In genomic region chr4:155959275-155959674, GRCm38 (mm10) we compare ENCODE assay signal across 8 mouse cellular contexts. TPM values are rescaled to one million over a fixed set of nuclear protein-coding genes. Genes with fewer than 3 reads are reported as not detected.
A peak's percentile ranks its signal among the peaks of the same experiment; 100 is the strongest.
DNase-seq lines count a peak whose midpoint lies in the region; ATAC-seq lines count a peak whose summit lies in the region.
"Had no signal": no experiment of that assay in that cellular context is flagged by ENCODE, and none has a peak within 500 bp of the region (broad histone marks: within the 10 kb centered on the region; RNA-seq: fewer than 3 reads in every experiment).

No protein-coding gene starts in this region.

- H3K4me2 ChIP-seq in hindbrain, embryonic 14.5 days (replicated peaks) = no peak overlapping the region

- H3K9me3 ChIP-seq in hindbrain, embryonic 14.5 days (ENCODE audit: control insufficient read depth, low read length) = no peaks in the 10 kb centered on the region
- H3K9me3 ChIP-seq: megakaryocyte, embryonic 14.5 days had no signal

- H3K36me3 ChIP-seq in hindbrain, embryonic 14.5 days (replicated peaks; ENCODE audit: control insufficient read depth, insufficient read depth) = peaks cover 51% of the 10 kb centered on the region

- no peak overlapping the region for H3K4me3 ChIP-seq in hindbrain, embryonic 14.5 days (replicated peaks; ENCODE audit: low read length)
- H3K4me3 ChIP-seq: megakaryocyte, embryonic 14.5 days had no signal

- peaks cover 3% of the 10 kb centered on the region; the same call in 1 of the 2 replicates for H3K4me1 ChIP-seq in hindbrain, embryonic 14.5 days (replicated peaks; ENCODE audit: control insufficient read depth, insufficient read depth, low read length)

- H3K9ac ChIP-seq in hindbrain, embryonic 14.5 days = no peak overlapping the region

- no peaks in the 10 kb centered on the region for H3K27me3 ChIP-seq in hindbrain, embryonic 14.5 days (ENCODE audit: control insufficient read depth, insufficient read depth, low read length)
- H3K27me3 ChIP-seq: megakaryocyte, embryonic 14.5 days had no signal

- no peak overlapping the region for H3K27ac ChIP-seq in hindbrain, embryonic 14.5 days

- peak; percentile 71; the same call in 1 of the 2 replicates for ATAC-seq in hindbrain, embryonic 14.5 days (ENCODE audit: low FRiP score)

- 6% methylated on average over 5 of the region's 5 CpGs for WGBS in hindbrain, embryonic 14.5 days

- peak; percentile 91 for DNase-seq in R1 (ENCODE audit: low read depth, low spot score)
- DNase-seq in cerebellum, adult 18-20 months = peak; percentile 72 to 73
- peak; percentile 42 to 68 for DNase-seq in frontal cortex, postnatal 10 days (ENCODE audit: low spot score in 2 of 2)
- peak; percentile 84 for DNase-seq in hindbrain, embryonic 14.5 days (ENCODE audit: low spot score)
- DNase-seq in left cerebral cortex, adult 18-20 months (ENCODE audit: low spot score in 2 of 2) = peak; percentile 68 to 70
- peak; percentile 89 for DNase-seq in mesoderm, embryonic 11.5 days (ENCODE audit: low read depth, low spot score)
- peak; percentile 50 to 62 for DNase-seq in right cerebral cortex, postnatal 36 days (ENCODE audit: low spot score in 2 of 2)

RNA-seq across cellular contexts. Expression of gene C1qtnf12, which starts 2.8 kb away (rescaled TPM):
- polyA plus RNA-seq in hindbrain, embryonic 14.5 days (2014; fragmentation: Nextera tagmentation; extraction: Ambion mirVana) = 11.2 and 13.5 TPM in 2 replicates
- 10 to 100 TPM; 16.6 to 17.7 TPM for total RNA-seq in left cerebral cortex, adult 18-20 months (2021)

RNA-seq across cellular contexts. Expression of gene Ube2j2, which starts 15.6 kb away (rescaled TPM):
- 120 and 125 TPM in 2 replicates for polyA plus RNA-seq in hindbrain, embryonic 14.5 days (2014; fragmentation: Nextera tagmentation; extraction: Ambion mirVana)
- 10 to 100 TPM; 67.6 to 70.3 TPM for total RNA-seq in left cerebral cortex, adult 18-20 months (2021)

RNA-seq across cellular contexts. Expression of gene B3galt6, which starts 33.2 kb away (rescaled TPM):
- 38.4 and 38.8 TPM in 2 replicates for polyA plus RNA-seq in hindbrain, embryonic 14.5 days (2014; fragmentation: Nextera tagmentation; extraction: Ambion mirVana)
- 10 to 100 TPM in 1 of 2 experiments, 1 to 10 TPM in 1; 8.9 to 10.7 TPM for total RNA-seq in left cerebral cortex, adult 18-20 months (2021)

RNA-seq across cellular contexts. Expression of gene Sdf4, which starts 33.4 kb away (rescaled TPM):
- polyA plus RNA-seq in hindbrain, embryonic 14.5 days (2014; fragmentation: Nextera tagmentation; extraction: Ambion mirVana) = 112 and 114 TPM in 2 replicates
- 100 to 1,000 TPM; 213 to 215 TPM for total RNA-seq in left cerebral cortex, adult 18-20 months (2021)

RNA-seq across cellular contexts. Expression of gene Tnfrsf4, which starts 54.4 kb away (rescaled TPM):
- polyA plus RNA-seq in hindbrain, embryonic 14.5 days (2014; fragmentation: Nextera tagmentation; extraction: Ambion mirVana) = 0.79 TPM in 1 of 2 replicates, not detected in the other
- 1 to 10 TPM in 1 of 2 experiments, under 1 TPM in 1; 0.95 to 2.3 TPM for total RNA-seq in left cerebral cortex, adult 18-20 months (2021)
